Mouse (Mus musculus) mouse trophoblast stem cell (cell line): ENCODE measurements around the gene Slc16a6.

ENCODE experiments used
- in situ Hi-C, 2 experiments: fragments of 300-500 bp; cut with MseI, MboI; formaldehyde crosslinking; loops; 2 replicates in 1 of 2; 3 replicates in 1 of 2; pipeline ENCODE4 v1.15.1; 2025

Gene Slc16a6

GRCm38 (mm10) chr11:109487111-109487510, 13.7 kb upstream of the Slc16a6 start:
- in situ Hi-C loops: no loop called here

GRCm38 (mm10) chr11:109485398-109486045, 12.1 kb upstream of the Slc16a6 start:
- in situ Hi-C loops: no loop called here

GRCm38 (mm10) chr11:109480440-109480839, 7.0 kb upstream of the Slc16a6 start:
- in situ Hi-C loops: no loop called here

- in situ Hi-C loops: no loop called here
These were observed 6.3 kb upstream of the Slc16a6 start for GRCm38 (mm10) chr11:109479575-109480285.

GRCm38 (mm10) chr11:109477606-109478380, 4.4 kb upstream of the Slc16a6 start:
- in situ Hi-C loops: no loop called here

DNA sequence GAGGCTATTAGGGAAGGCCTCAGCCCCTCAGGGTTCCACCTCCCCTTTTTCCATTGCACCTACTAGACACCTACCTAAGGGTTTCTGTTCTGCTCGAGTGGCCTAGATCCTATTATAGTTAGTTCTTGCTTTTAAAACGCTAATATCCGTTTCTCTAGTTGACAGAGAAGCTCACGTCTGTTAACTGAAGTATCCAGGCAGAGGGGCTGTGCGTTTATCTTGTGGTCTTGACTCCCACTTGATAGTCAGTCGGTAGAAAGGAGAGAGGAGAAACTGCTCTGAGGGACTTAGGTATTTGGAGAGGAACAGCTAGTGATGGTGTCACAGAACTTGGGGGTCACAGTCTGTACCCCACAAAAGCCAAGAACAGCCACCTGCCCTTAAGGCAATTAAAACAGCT, 3.3 kb upstream of the Slc16a6 start:
- in situ Hi-C loops: no loop called here

DNA sequence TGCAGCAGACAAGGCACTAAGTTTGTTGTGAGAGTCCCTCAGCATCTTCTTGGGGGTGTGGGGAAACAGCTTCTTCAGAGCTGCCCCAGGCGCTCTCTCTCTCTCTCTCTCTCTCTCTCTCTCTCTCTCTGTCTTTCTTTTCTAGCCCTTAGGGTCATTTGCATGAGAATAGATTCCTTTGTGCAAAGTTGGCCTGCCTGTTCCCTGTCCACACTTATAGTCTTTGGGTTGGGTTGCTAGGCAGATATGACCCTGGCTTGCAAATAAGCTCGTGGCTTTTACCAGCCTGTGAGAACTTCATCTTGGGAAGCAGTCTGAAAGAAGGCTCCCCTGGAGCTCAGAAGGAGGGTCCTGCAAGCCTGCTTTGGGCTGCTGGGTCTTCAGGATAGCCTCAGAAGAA, 2.8 kb upstream of the Slc16a6 start:
- in situ Hi-C loops: no loop called here

DNA sequence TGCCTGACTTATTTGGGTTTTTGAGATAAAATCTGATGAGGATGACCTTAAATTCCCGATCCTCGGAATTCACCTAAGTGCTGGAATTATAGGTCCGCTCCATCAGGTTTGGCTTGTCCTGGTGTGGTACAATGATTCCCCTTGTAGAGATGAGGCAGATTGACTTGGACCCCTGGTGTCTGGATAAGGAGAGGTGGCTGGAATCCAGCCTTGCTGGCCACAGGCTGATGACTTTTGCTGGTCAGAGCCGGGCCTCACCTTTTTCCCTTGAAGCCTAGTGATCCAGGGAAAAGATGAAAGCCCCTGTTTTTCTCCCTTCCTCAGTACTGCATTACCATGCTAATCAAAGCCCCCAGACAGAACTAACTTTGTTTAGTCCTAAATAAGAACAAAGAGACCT, 2.3 kb upstream of the Slc16a6 start:
- in situ Hi-C loops: no loop called here

- in situ Hi-C loops: no loop called here
These were observed 1.4 kb upstream of the Slc16a6 start for GRCm38 (mm10) chr11:109474836-109475235.

- in situ Hi-C loops: no loop called here
These were observed 816 bp upstream of the Slc16a6 start for GRCm38 (mm10) chr11:109474086-109474742.

DNA sequence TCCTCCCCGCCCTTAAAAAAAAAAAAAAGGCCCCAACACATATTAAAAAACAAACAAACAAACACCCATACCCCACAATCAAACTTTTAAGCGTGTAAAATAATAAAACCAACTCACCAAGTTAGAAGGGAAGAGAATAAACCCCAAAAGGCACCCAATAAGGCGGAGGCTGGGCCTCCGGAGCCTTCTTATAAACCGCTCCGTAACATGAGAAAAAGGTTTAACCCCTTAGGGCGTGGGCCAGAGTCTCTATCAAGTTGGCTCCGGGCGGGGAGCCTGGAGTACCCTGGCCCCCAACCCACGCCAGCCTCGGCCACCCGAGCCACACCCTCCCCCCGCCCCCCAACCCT, 602 bp downstream of the Slc16a6 start:
- in situ Hi-C loops: no loop called here

- in situ Hi-C loops: no loop called here
These were observed 1.2 kb downstream of the Slc16a6 start for GRCm38 (mm10) chr11:109472171-109472691.

GRCm38 (mm10) chr11:109470921-109471861, 2.2 kb downstream of the Slc16a6 start:
- in situ Hi-C loops: no loop called here

- in situ Hi-C loops: no loop called here
These were observed 3.2 kb downstream of the Slc16a6 start for GRCm38 (mm10) chr11:109470170-109470569.

DNA sequence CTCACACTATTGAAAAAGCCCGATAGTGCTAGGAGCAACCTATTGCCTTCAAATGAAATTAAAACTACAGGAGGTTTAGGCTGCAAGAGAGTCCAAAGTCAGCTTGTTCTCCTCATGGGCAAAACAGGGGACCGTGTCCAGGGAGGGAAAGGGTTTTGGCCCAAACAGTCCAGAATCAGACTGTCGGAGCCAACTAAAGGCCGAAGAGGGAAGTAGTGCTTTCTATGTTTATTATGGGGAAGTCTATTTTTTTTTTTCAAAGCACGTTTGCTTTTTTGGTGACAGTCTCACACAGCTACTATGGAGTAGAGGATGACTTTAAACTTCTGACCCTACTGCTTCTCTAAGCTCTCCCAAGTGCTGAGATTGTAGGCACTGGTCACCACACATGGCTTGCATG, 5.3 kb downstream of the Slc16a6 start:
- in situ Hi-C loops: no loop called here

- in situ Hi-C loops: no loop called here
These were observed 6.4 kb downstream of the Slc16a6 start for GRCm38 (mm10) chr11:109466987-109467386.

DNA sequence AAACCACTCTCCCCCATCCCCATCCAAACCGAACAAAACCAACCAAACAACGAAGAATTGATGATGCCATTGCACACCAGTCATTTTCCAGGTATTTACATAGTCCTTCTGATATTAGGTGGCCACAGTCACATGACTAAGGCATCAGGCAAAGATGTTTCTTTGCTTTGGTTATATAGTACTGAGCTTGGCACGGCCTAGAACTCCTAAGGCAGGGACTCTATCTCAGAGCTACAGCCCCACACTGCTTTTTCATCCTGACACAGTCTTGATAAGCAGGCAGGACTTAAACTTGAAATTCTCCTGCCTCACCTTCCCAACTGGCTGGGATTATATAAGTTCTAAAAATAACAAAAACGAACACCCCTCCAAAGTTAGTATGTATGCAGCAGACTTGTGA, 8.3 kb downstream of the Slc16a6 start:
- in situ Hi-C loops: no loop called here

DNA sequence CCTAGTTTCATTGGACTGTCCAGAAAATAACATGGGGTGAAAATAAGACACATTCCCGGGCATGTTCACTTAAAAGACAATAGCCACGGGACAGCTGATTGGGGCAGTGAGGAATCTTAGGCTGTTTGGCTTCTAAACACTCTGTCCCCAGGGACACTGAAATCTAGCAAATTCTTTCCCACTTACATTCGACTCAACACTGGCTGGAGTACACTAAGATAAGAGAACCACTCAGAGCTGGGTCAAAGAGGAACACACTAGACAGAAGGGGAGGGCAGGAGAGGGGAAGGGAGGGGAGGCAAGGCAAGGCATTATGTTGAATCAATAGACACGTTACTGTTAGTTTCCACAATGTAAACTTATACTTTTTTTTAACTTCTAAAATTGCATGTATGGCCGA, 12.8 kb downstream of the Slc16a6 start:
- in situ Hi-C loops: no loop called here

DNA sequence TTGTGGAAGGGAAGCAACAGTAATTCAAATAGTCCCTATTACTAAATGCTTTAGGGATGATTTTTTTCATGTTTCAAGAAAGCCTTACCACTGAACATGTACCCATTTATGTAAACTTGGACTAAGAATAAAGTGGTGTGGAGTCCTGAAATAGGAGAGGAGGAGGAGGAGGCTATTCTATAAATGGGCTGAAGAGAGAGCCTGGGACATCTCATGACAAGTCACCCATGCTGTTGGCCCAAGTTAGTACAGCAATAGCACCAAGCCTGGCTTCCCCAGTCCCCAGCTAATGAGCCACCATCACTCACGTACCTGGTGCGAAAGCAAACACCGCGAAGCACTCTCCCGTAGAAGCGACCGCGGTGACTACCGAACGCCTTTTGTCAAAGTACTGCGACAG, 15.2 kb downstream of the Slc16a6 start:
- in situ Hi-C loops: no loop called here

DNA sequence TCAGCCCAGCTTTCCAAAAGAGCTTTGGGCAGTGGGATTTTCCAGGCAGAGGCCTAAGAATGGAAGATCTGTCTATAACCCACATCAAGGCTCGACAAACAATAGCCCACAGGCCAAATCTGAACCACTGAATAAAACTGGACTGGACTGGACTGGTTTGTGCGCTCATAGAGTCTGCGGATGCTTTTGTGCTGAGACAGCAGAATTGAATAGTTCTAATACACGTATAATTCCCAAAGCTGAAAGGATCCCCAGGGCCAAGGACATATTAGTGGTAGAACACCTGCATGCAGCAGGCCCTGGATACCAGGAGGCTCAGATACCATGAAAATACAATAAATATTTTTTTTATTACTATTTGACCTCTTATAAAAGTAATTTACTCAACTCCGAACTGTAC, 17.1 kb downstream of the Slc16a6 start:
- in situ Hi-C loops: no loop called here

GRCm38 (mm10) chr11:109451169-109451568, 22.2 kb downstream of the Slc16a6 start:
- in situ Hi-C loops: no loop called here
